Mouse (Mus musculus) ES-E14 (cell line): ENCODE measurements at regions not wholly inside any gene's neighbourhood (a gene's known extent, or its start where the extent isn't known, plus 50 kb on each side); places are given as distances from the start of the nearest gene placed in this dataset.

Experiments used
- CHD2 ChIP-seq: IDR thresholded peaks from 2 replicates; pipeline ENCODE4 v1.6.1; 2014; ENCODE audit warnings: mild to moderate bottlenecking, low read depth, low read length, inconsistent platforms
- HCFC1 ChIP-seq: IDR thresholded peaks from 2 replicates; pipeline ENCODE4 v1.6.1; 2012; ENCODE audit warnings: low read length, inconsistent platforms, borderline replicate concordance; ENCODE audit not compliant: insufficient read depth
- MAFK ChIP-seq: IDR thresholded peaks from 2 replicates; pipeline ENCODE4 v1.6.1; 2014; ENCODE audit warnings: mild to moderate bottlenecking, low read depth, low read length, inconsistent platforms; ENCODE audit not compliant: insufficient read depth
- ZC3H11A ChIP-seq: IDR thresholded peaks from 2 replicates; pipeline ENCODE4 v1.6.1; 2012; ENCODE audit warnings: low read depth, mild to moderate bottlenecking, inconsistent platforms, low read length, borderline replicate concordance
- ZNF384 ChIP-seq: IDR thresholded peaks from 2 replicates; pipeline ENCODE4 v1.6.1; 2012; ENCODE audit warnings: low read depth, low read length, inconsistent platforms

- TF ChIP-seq CHD2 (no peak), ZC3H11A (no peak), ZNF384 (no peak), HCFC1 (no peak), MAFK (no peak)
These were observed 304.2 kb downstream of the 4933412E24Rik start for GRCm38 (mm10) chr15:59712077-59712752.
